Mouse (Mus musculus) erythroblast, embryonic 14.5 days (primary cell): ENCODE data around the gene Rock2. TPM values are rescaled to one million over a fixed set of nuclear protein-coding genes. Genes with fewer than 3 reads are reported as not detected.
A peak's percentile ranks its signal among the peaks of the same experiment; 100 is the strongest.

ENCODE experiments used
- H3K27me3 ChIP-seq: 2 replicates; pipeline ENCODE4 v1.6.1; 2012; ENCODE audit warnings: inconsistent platforms; ENCODE audit not compliant: control insufficient read depth
- H3K36me3 ChIP-seq: 2 replicates; pipeline ENCODE4 v1.6.1; 2012; ENCODE audit warnings: mild to moderate bottlenecking, inconsistent platforms; ENCODE audit not compliant: control insufficient read depth
- H3K4me1 ChIP-seq: 2 replicates; pipeline ENCODE4 v1.6.1; 2012; ENCODE audit warnings: inconsistent platforms; ENCODE audit not compliant: control insufficient read depth
- H3K4me3 ChIP-seq: replicated peaks from 2 replicates; pipeline ENCODE3; 2012; ENCODE audit warnings: moderate library complexity, mild to moderate bottlenecking, inconsistent platforms
- H3K9me3 ChIP-seq: 2 replicates; pipeline ENCODE4 v1.6.1; 2012; ENCODE audit warnings: low read length, inconsistent platforms, mixed read lengths; ENCODE audit not compliant: control insufficient read depth
- GATA1 ChIP-seq: IDR thresholded peaks from 2 replicates; pipeline ENCODE4 v1.6.1; 2012; ENCODE audit warnings: low read length, inconsistent platforms, mixed read lengths
- TAL1 ChIP-seq: IDR thresholded peaks from 3 replicates; pipeline ENCODE4 v1.6.1; 2012; ENCODE audit warnings: low read length, inconsistent platforms, mixed read lengths
- polyA plus RNA-seq: library from polyadenylated mRNA; stranded (reverse); fragments of >175 nt; gene quantifications from 2 replicates; pipeline ENCODE4 v1.2.3, GENCODE M21; 2012

Gene Rock2
- 0.10 and 0.12 TPM in 2 replicates for polyA plus RNA-seq

DNA sequence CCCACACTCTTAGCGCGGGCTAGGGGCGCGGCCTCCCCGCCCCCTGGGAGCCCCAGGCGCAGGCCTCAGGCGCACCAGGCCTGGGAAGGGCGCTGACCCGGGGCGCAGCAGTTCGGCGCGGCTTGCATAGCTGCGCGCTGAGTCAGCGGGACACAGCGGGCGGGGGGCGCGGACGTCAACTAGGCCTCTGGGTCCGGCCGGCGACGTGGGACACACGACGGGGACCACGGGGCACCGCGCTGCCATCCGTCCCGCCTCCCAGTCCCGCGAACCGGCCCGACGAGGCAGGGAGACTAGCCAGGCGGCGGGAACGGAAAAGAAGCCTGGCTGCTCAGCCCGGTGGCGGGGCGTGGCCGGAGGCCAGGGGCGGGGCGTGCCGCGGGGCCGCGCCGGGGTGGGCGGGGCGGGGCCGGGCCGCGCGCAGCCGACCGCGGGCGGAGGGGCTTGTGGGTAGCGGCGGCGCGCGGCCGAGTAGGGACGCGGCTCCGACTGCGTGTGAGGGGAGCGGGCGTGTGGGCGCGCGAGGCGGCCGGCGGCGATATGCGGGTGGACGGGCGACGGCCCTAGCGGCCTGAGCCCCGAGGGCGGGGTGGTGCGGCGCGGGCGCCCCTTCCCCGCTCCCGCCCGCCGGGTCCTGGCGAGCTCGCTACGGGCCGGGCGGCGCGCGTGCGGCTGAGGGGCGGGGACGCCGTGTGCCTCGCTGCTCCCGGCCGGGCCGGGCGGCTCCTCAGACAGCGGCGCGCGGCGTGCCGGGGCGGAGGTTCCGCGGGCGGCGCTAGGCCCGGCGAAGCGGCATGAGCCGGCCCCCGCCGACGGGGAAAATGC lies at the start of gene Rock2:
Gene Rock2, plus strand, starts transcription at position 500 of the 825 bp plus-strand sequence.
- TF ChIP-seq TAL1: no peak
- no peak for TF ChIP-seq GATA1
- no peaks in the 10 kb centered on the region; the same call in 1 of the 2 replicates for H3K36me3 ChIP-seq
- H3K4me1 ChIP-seq: peaks cover 47% of the 10 kb centered on the region

DNA sequence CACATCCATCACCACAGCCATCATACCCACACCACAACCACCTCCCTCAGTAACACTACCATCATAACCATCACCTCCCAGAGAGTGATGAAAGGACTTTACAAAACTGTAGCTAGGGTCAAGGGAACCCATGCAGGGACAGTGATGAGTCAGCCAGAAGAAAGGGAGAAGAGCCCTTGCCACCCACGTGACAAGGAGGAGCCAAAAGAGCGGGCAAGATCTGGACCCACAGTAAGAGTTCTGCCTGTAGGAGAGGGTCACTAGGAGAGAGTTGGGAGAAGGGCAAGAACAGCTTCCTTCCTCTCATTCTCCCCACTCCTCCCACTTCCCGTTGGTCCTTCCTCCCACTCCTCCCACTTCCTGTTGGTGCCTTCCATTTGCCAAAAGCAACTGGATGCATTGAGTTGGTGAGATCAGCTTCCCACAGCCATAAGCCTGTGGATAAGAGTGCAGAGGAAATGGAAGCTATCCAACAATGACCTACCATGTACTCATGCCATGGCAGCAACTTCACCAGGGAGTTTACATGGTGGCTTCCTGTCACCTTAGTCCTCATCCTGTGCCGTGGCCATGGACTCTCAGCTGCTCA lies 47.4 kb upstream of the Rock2 start:
- H3K27me3 ChIP-seq: no peaks in the 10 kb centered on the region
- TF ChIP-seq TAL1 (no peak), GATA1 (no peak)
- no peaks in the 10 kb centered on the region for H3K9me3 ChIP-seq
- H3K4me3 ChIP-seq: no peak overlapping the region
- no peaks in the 10 kb centered on the region for H3K36me3 ChIP-seq
- no peaks in the 10 kb centered on the region for H3K4me1 ChIP-seq

More for the DNA sequence above, at the start of gene Rock2:
- Histone ChIP-seq H3K4me3 (peak within 1 kb of the TSS; percentile 85), H3K27me3 (peaks cover 10% of the 10 kb centered on the region), H3K9me3 (no peaks in the 10 kb centered on the region)

DNA sequence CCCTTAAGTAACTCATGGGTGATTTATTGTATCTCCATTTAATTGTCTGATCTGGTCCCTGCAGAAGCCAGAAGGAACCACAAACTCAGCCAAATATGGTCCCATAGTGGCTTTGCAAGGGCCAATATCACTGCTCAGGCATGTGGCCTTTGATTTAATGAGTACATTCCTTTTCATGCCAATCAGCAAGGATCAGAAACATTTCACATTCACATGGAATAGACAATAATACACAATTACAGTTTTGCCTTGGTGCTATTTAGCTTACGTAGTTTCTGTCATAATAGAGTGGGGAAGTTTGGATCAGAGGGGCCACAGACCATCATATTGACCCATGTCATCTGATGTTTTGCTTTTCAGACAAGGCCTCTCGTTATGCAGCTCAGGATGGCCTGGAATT lies 46.2 kb upstream of the Rock2 start:
- TF ChIP-seq TAL1 (no peak), GATA1 (no peak)
- H3K36me3 ChIP-seq: no peaks in the 10 kb centered on the region
- no peak overlapping the region for H3K4me3 ChIP-seq
- H3K9me3 ChIP-seq: no peaks in the 10 kb centered on the region
- H3K4me1 ChIP-seq: no peaks in the 10 kb centered on the region
- no peaks in the 10 kb centered on the region for H3K27me3 ChIP-seq

DNA sequence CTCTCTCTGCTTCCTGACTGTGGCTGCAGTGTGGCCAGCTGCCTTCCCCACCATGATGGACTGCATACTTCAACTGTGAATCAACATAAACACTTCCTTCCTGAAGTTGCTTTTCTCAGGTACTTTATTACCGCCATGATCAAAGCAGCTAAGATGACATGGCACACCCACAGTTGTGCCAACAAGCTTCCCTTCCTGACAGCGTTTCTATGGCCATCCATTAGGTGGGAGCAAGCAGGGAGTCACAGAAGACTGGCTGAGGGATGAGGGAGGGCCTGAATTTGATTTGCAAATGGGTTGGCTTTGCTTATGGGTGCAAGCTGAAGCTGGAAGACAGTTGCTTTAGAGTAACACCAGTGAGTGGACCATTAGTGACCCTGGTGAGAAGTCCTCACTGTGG lies 44.9 kb upstream of the Rock2 start:
- no peaks in the 10 kb centered on the region for H3K27me3 ChIP-seq
- no peaks in the 10 kb centered on the region for H3K9me3 ChIP-seq
- H3K4me1 ChIP-seq: no peaks in the 10 kb centered on the region
- H3K36me3 ChIP-seq: no peaks in the 10 kb centered on the region
- no peak overlapping the region for H3K4me3 ChIP-seq
- TF ChIP-seq GATA1: no peak
- TF ChIP-seq TAL1: no peak

GRCm38 (mm10) chr12:16850431-16851375 lies 44.0 kb upstream of the Rock2 start:
- no peaks in the 10 kb centered on the region for H3K4me1 ChIP-seq
- no peaks in the 10 kb centered on the region for H3K36me3 ChIP-seq
- no peak for TF ChIP-seq GATA1
- no peak for TF ChIP-seq TAL1

GRCm38 (mm10) chr12:16853431-16854165 lies 41.1 kb upstream of the Rock2 start:
- Histone ChIP-seq H3K4me3 (no peak overlapping the region), H3K27me3 (no peaks in the 10 kb centered on the region), H3K4me1 (no peaks in the 10 kb centered on the region), H3K36me3 (no peaks in the 10 kb centered on the region), H3K9me3 (no peaks in the 10 kb centered on the region)
- TF ChIP-seq TAL1: no peak
- no peak for TF ChIP-seq GATA1

More at GRCm38 (mm10) chr12:16850431-16851375, 44.0 kb upstream of the Rock2 start:
- H3K4me3 ChIP-seq: no peak overlapping the region
- H3K27me3 ChIP-seq: no peaks in the 10 kb centered on the region
- no peaks in the 10 kb centered on the region for H3K9me3 ChIP-seq

DNA sequence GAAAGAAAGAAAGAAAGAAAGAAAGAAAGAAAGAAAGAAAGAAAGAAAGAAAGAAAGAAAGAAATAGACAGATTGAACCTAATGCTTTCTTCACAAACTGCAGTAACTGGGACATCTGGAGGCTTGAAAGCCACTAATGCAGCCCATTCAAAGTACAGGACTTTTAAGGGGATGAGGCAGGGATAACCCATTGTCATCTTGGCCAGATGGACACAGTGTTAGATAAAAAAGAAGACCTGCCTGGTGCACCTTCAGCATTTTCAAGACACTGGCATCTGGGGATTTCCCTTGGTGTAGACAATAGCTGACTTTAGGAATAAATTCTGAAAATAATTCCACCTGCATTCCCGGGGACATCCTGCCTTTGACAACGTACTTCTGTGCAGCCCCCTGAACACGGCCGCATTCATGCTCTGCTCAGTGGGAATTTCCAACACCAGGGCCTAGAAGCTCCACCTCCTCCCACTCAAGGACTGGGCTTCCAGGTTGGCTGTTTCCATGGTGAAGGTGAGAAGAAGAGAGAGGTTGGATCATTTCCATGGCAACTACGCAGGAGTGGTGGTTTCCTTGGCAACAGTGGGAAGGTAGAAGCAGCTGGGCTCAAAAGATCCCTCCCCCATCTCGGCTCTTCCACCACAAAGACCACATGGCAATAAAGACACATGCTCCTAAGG lies 38.9 kb upstream of the Rock2 start:
- TF ChIP-seq GATA1: no peak
- TF ChIP-seq TAL1: no peak

DNA sequence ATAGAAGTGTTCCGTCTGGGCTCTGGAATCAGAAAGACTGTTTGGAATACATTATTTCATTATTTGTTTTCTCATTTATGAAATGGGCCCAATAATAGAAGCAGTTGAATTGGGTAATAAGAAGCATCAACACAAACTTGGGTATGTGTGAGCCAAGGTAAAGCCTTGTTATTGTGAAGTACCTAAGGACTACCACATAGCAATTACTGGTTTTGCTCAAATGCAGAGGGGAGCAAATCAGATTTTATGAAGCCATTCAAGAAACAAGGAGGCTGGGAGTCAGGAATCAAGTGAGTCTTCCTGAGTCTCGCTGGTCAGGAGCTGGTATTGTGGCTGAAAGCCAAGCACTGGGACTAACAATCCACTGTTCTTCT lies 38.4 kb upstream of the Rock2 start:
- H3K4me3 ChIP-seq: no peak overlapping the region
- no peaks in the 10 kb centered on the region for H3K27me3 ChIP-seq
- H3K4me1 ChIP-seq: no peaks in the 10 kb centered on the region
- TF ChIP-seq GATA1: no peak
- TF ChIP-seq TAL1: no peak
- no peaks in the 10 kb centered on the region for H3K9me3 ChIP-seq
- no peaks in the 10 kb centered on the region for H3K36me3 ChIP-seq

More for the DNA sequence above, 38.9 kb upstream of the Rock2 start:
- Histone ChIP-seq H3K27me3 (no peaks in the 10 kb centered on the region), H3K4me3 (no peak overlapping the region), H3K36me3 (no peaks in the 10 kb centered on the region), H3K9me3 (no peaks in the 10 kb centered on the region), H3K4me1 (no peaks in the 10 kb centered on the region)
